Comparison of ENCODE assay signal across 19 mouse cellular contexts in genomic region chr4:59205758-59206340, GRCm38 (mm10). TPM values are rescaled to one million over a fixed set of nuclear protein-coding genes. Genes with fewer than 3 reads are reported as not detected.
DNase-seq lines count a peak whose midpoint lies in the region; ATAC-seq lines count a peak whose summit lies in the region.
"Had no signal": no experiment of that assay in that cellular context is flagged by ENCODE, and none has a peak within 500 bp of the region (broad histone marks: within the 10 kb centered on the region; RNA-seq: fewer than 3 reads in every experiment).

No protein-coding gene starts in this region.

- H3K9me3 ChIP-seq in heart, embryonic 16.5 days (replicated peaks; ENCODE audit: control insufficient read depth, low read length), result no peaks in the 10 kb centered on the region
- H3K9me3 ChIP-seq in liver, embryonic 16.5 days (replicated peaks; ENCODE audit: control insufficient read depth, low read length), result no peaks in the 10 kb centered on the region
- H3K9me3 ChIP-seq: embryonic facial prominence, embryonic 15.5 days; heart, embryonic 13.5 days; kidney, embryonic 15.5 days; neural tube, embryonic 13.5 days had no signal

- no peak overlapping the region for H3K27ac ChIP-seq in heart, embryonic 16.5 days (ENCODE audit: low read length)
- H3K27ac ChIP-seq in liver, embryonic 16.5 days (ENCODE audit: low read length), result peak overlapping the region; percentile 30; the same call in 1 of the 2 replicates
- H3K27ac ChIP-seq: embryonic facial prominence, embryonic 15.5 days; heart, embryonic 13.5 days; hindbrain, postnatal 0 days; kidney, embryonic 15.5 days; layer of hippocampus, adult 2 months; macrophage; neural tube, embryonic 13.5 days had no signal

- peaks cover 51% of the 10 kb centered on the region for H3K4me1 ChIP-seq in heart, embryonic 16.5 days (ENCODE audit: control insufficient read depth, insufficient read depth, low read length)
- H3K4me1 ChIP-seq in liver, embryonic 16.5 days (ENCODE audit: control insufficient read depth, low read depth, low read length), result peaks cover 44% of the 10 kb centered on the region

- DNase-seq in heart, postnatal 4 days, result no peak
- DNase-seq in thymus, postnatal 25 days, result peak; percentile 71
- no peak for DNase-seq in ovary, adult 18-20 months (ENCODE audit: low spot score)
- no peak for DNase-seq in layer of hippocampus, adult 18-20 months (ENCODE audit: low spot score in 2 of 2)
- no peak for DNase-seq in adipocyte (ENCODE audit: low spot score)
- DNase-seq: cerebellum, adult 11 months; gastrocnemius, postnatal 14 days had no signal

- H3K4me3 ChIP-seq in heart, embryonic 16.5 days (ENCODE audit: low read length), result no peak overlapping the region
- H3K4me3 ChIP-seq in liver, embryonic 16.5 days (ENCODE audit: low read depth, low read length), result no peak overlapping the region
- H3K4me3 ChIP-seq: embryonic facial prominence, embryonic 15.5 days; heart, embryonic 13.5 days; kidney, embryonic 15.5 days; layer of hippocampus, adult 2 months; neural tube, embryonic 13.5 days had no signal

- H3K9ac ChIP-seq in heart, embryonic 16.5 days (ENCODE audit: low read length), result no peak overlapping the region
- no peak overlapping the region for H3K9ac ChIP-seq in liver, embryonic 16.5 days (ENCODE audit: low read depth, low read length)
- H3K9ac ChIP-seq: embryonic facial prominence, embryonic 15.5 days; heart, embryonic 13.5 days; kidney, embryonic 15.5 days; neural tube, embryonic 13.5 days had no signal

- no peak overlapping the region for H3K4me2 ChIP-seq in heart, embryonic 16.5 days (ENCODE audit: low read depth, low read length)
- 0 out of 2 replicates have a peak overlapping the region, but pooled peaks have one; percentile 3 for H3K4me2 ChIP-seq in liver, embryonic 16.5 days (ENCODE audit: low read depth, low read length)
- H3K4me2 ChIP-seq: embryonic facial prominence, embryonic 15.5 days; heart, embryonic 13.5 days; kidney, embryonic 15.5 days; neural tube, embryonic 13.5 days had no signal

- WGBS in heart, embryonic 16.5 days, result 35% methylated on average over 2 of the region's 2 CpGs
- WGBS in liver, embryonic 16.5 days (ENCODE audit: insufficient replicate concordance), result 26% methylated on average over 2 of the region's 2 CpGs

- ATAC-seq in heart, embryonic 16.5 days (replicated peaks; ENCODE audit: extremely low read depth, insufficient read depth, low FRiP score), result peak; percentile 32; the same call in 1 of the 2 replicates
- ATAC-seq in erythroblast, adult 5-6 weeks (replicated peaks; ENCODE audit: low FRiP score, poor library complexity, severe bottlenecking), result peak; percentile 23; the same call in 1 of the 2 replicates
- ATAC-seq in liver, embryonic 16.5 days (ENCODE audit: low read depth), result 0 out of 2 replicates have a peak, but pooled peaks have one; percentile 21
- ATAC-seq: forebrain, embryonic 14.5 days; hindbrain, postnatal 0 days; midbrain, embryonic 16.5 days had no signal

- 0 out of 2 replicates have a peak, but pooled peaks cover 6% of the 10 kb centered on the region for H3K36me3 ChIP-seq in heart, embryonic 16.5 days (ENCODE audit: control insufficient read depth, insufficient read depth)
- peaks cover 8% of the 10 kb centered on the region for H3K36me3 ChIP-seq in liver, embryonic 16.5 days (ENCODE audit: control insufficient read depth, insufficient read depth)

- no peaks in the 10 kb centered on the region for H3K27me3 ChIP-seq in heart, embryonic 16.5 days (ENCODE audit: control insufficient read depth, insufficient read depth, low read length)
- no peaks in the 10 kb centered on the region for H3K27me3 ChIP-seq in liver, embryonic 16.5 days (ENCODE audit: control insufficient read depth, insufficient read depth, low read depth, low read length)
- H3K27me3 ChIP-seq: embryonic facial prominence, embryonic 15.5 days; heart, embryonic 13.5 days; kidney, embryonic 15.5 days; neural tube, embryonic 13.5 days had no signal

RNA-seq across cellular contexts. Expression of gene Ugcg, which starts 16.8 kb away (rescaled TPM):
- 6.6 and 8.0 TPM in 2 replicates for polyA plus RNA-seq in heart, embryonic 16.5 days (2015; fragmentation: Nextera tagmentation; extraction: Ambion mirVana)
- total RNA-seq in heart, postnatal 4 days (2021), result 10 to 100 TPM; 26.8 to 29.2 TPM
- 33.2 and 33.4 TPM in 2 replicates for total RNA-seq in erythroblast, adult 5-6 weeks (2015; ENCODE audit: low replicate concordance)
- 20.6 and 37.6 TPM in 2 replicates for total RNA-seq in erythroblast, adult 5-6 weeks (2017; ENCODE audit: low replicate concordance)
- polyA plus RNA-seq in liver, embryonic 16.5 days (2015; fragmentation: Nextera tagmentation; extraction: Ambion mirVana), result 4.6 and 4.8 TPM in 2 replicates
- 10 to 100 TPM; 64.4 to 68.6 TPM for total RNA-seq in layer of hippocampus, adult 18-20 months (2021)
